Mouse (Mus musculus): ENCODE results near the gene Ldlr. TPM values are rescaled to one million over a fixed set of nuclear protein-coding genes. Genes with fewer than 3 reads are reported as not detected.

The Ldlr gene
- total and polyA plus RNA-seq, 3 experiments = 69.1 to 90.6 TPM; not detected in 1

- Histone ChIP-seq H3K4me3 (ENCODE audit: control insufficient read depth in 1 of 2, insufficient read depth in 1 of 2, low read depth in 2 of 2, low read length in 2 of 2) (no peak overlapping the region), H3K79me2 (ENCODE audit: control insufficient read depth, insufficient read depth, low read length, poor library complexity) (no peaks in the 10 kb centered on the region), H3K9ac (ENCODE audit: control insufficient read depth, low read depth, low read length, poor library complexity, severe bottlenecking) (no peak overlapping the region), H3K27me3 (ENCODE audit: control insufficient read depth in 1 of 2, insufficient read depth in 2 of 2, low read length in 2 of 2) (no peaks in the 10 kb centered on the region), H3K9me3 (replicated peaks; ENCODE audit: insufficient read depth, low read length) (no peaks in the 10 kb centered on the region), H3K4me1 (ENCODE audit: control insufficient read depth in 1 of 2, insufficient read depth in 2 of 2, low read length in 2 of 2) (no peaks in the 10 kb centered on the region), H3K36me3 (ENCODE audit: control insufficient read depth in 1 of 2, insufficient read depth in 2 of 2, low read length in 2 of 2) (peaks cover 0 to 64% of the 10 kb centered on the region in 2 experiments; a peak in 2 of 4 replicates), H3K27ac (ENCODE audit: control insufficient read depth, low read depth, low read length) (no peak overlapping the region)
- no peak for DNase-seq (ENCODE audit: low read depth, low spot score)
- TF ChIP-seq CHD1 (IDR thresholded peaks at IDR 0.05; ENCODE audit: low read depth, low read length) = no peak
- TF ChIP-seq USF1 (IDR thresholded peaks at IDR 0.05; ENCODE audit: low read depth, low read length) = no peak
Measured at GRCm38 (mm10) chr9:21701091-21701490, 22.2 kb upstream of the Ldlr start.

- H3K9ac ChIP-seq (ENCODE audit: control insufficient read depth, low read depth, low read length, poor library complexity, severe bottlenecking) = no peak overlapping the region
- no peaks in the 10 kb centered on the region for H3K79me2 ChIP-seq (ENCODE audit: control insufficient read depth, insufficient read depth, low read length, poor library complexity)
- no peaks in the 10 kb centered on the region for H3K9me3 ChIP-seq (replicated peaks; ENCODE audit: insufficient read depth, low read length)
- H3K27ac ChIP-seq (ENCODE audit: control insufficient read depth, low read depth, low read length) = no peak overlapping the region
- DNase-seq (ENCODE audit: low read depth, low spot score) = no peak
- H3K36me3 ChIP-seq (ENCODE audit: control insufficient read depth in 1 of 2, insufficient read depth in 2 of 2, low read length in 2 of 2) = peaks cover 0 to 53% of the 10 kb centered on the region in 2 experiments; a peak in 2 of 4 replicates
- H3K4me1 ChIP-seq (ENCODE audit: control insufficient read depth in 1 of 2, insufficient read depth in 2 of 2, low read length in 2 of 2) = no peaks in the 10 kb centered on the region
- TF ChIP-seq CHD1 (IDR thresholded peaks at IDR 0.05; ENCODE audit: low read depth, low read length) = no peak
- no peak overlapping the region for H3K4me3 ChIP-seq (ENCODE audit: control insufficient read depth in 1 of 2, insufficient read depth in 1 of 2, low read depth in 2 of 2, low read length in 2 of 2)
- H3K27me3 ChIP-seq (ENCODE audit: control insufficient read depth in 1 of 2, insufficient read depth in 2 of 2, low read length in 2 of 2) = no peaks in the 10 kb centered on the region
Measured at GRCm38 (mm10) chr9:21703494-21703893, 19.8 kb upstream of the Ldlr start.

GRCm38 (mm10) chr9:21706085-21706484, 17.2 kb upstream of the Ldlr start:
- Histone ChIP-seq H3K36me3 (ENCODE audit: control insufficient read depth in 1 of 2, insufficient read depth in 2 of 2, low read length in 2 of 2) (peaks cover 0 to 39% of the 10 kb centered on the region in 2 experiments; a peak in 2 of 4 replicates), H3K27me3 (ENCODE audit: control insufficient read depth in 1 of 2, insufficient read depth in 2 of 2, low read length in 2 of 2) (no peaks in the 10 kb centered on the region), H3K9me3 (replicated peaks; ENCODE audit: insufficient read depth, low read length) (no peaks in the 10 kb centered on the region), H3K79me2 (ENCODE audit: control insufficient read depth, insufficient read depth, low read length, poor library complexity) (no peaks in the 10 kb centered on the region), H3K4me3 (ENCODE audit: control insufficient read depth in 1 of 2, insufficient read depth in 1 of 2, low read depth in 2 of 2, low read length in 2 of 2) (no peak overlapping the region), H3K4me1 (ENCODE audit: control insufficient read depth in 1 of 2, insufficient read depth in 2 of 2, low read length in 2 of 2) (no peaks in the 10 kb centered on the region), H3K9ac (ENCODE audit: control insufficient read depth, low read depth, low read length, poor library complexity, severe bottlenecking) (no peak overlapping the region), H3K27ac (ENCODE audit: control insufficient read depth, low read depth, low read length) (no peak overlapping the region)
- DNase-seq (ENCODE audit: low read depth, low spot score) = no peak
- TF ChIP-seq HCFC1 (IDR thresholded peaks at IDR 0.05; ENCODE audit: low read depth, low read length) (no peak), MAX (IDR thresholded peaks at IDR 0.05; ENCODE audit: low read length) (no peak), MAFK (IDR thresholded peaks at IDR 0.05; ENCODE audit: borderline replicate concordance, low read depth, low read length) (no peak)

- no peak overlapping the region for H3K4me3 ChIP-seq (ENCODE audit: control insufficient read depth in 1 of 2, insufficient read depth in 1 of 2, low read depth in 2 of 2, low read length in 2 of 2)
- no peaks in the 10 kb centered on the region for H3K27me3 ChIP-seq (ENCODE audit: control insufficient read depth in 1 of 2, insufficient read depth in 2 of 2, low read length in 2 of 2)
- peaks cover 0 to 32% of the 10 kb centered on the region in 2 experiments; a peak in 2 of 4 replicates for H3K36me3 ChIP-seq (ENCODE audit: control insufficient read depth in 1 of 2, insufficient read depth in 2 of 2, low read length in 2 of 2)
- no peak overlapping the region for H3K9ac ChIP-seq (ENCODE audit: control insufficient read depth, low read depth, low read length, poor library complexity, severe bottlenecking)
- TF ChIP-seq POLR2AphosphoS2 (IDR thresholded peaks at IDR 0.05; ENCODE audit: low read length) (0 out of 2 replicates have a peak, but pooled peaks have one; percentile 50), POLR2AphosphoS5 (IDR thresholded peaks at IDR 0.05; ENCODE audit: borderline replicate concordance, low read depth, low read length) (peak; percentile 45; the same call in 1 of the 2 replicates), POLR2A (IDR thresholded peaks at IDR 0.05; ENCODE audit: control insufficient read depth in 1 of 2, insufficient read depth in 1 of 2, low read depth in 1 of 2, low read length in 2 of 2, poor library complexity in 1 of 2) (peak in 1 of 2 experiments; percentile 39; a peak in 2 of 4 replicates), ZKSCAN1 (IDR thresholded peaks at IDR 0.05; ENCODE audit: low read depth, low read length) (no peak), MAZ (IDR thresholded peaks at IDR 0.05; ENCODE audit: low read depth, low read length) (no peak)
- no peak for DNase-seq (ENCODE audit: low read depth, low spot score)
- no peak overlapping the region for H3K27ac ChIP-seq (ENCODE audit: control insufficient read depth, low read depth, low read length)
- H3K4me1 ChIP-seq (ENCODE audit: control insufficient read depth in 1 of 2, insufficient read depth in 2 of 2, low read length in 2 of 2) = no peaks in the 10 kb centered on the region
- no peaks in the 10 kb centered on the region for H3K9me3 ChIP-seq (replicated peaks; ENCODE audit: insufficient read depth, low read length)
- H3K79me2 ChIP-seq (ENCODE audit: control insufficient read depth, insufficient read depth, low read length, poor library complexity) = no peaks in the 10 kb centered on the region
Measured at GRCm38 (mm10) chr9:21706586-21707265, 16.6 kb upstream of the Ldlr start.

Data from MEL (cell line).